Comparison of ENCODE assay signal across 16 mouse cellular contexts in the genomic region with DNA sequence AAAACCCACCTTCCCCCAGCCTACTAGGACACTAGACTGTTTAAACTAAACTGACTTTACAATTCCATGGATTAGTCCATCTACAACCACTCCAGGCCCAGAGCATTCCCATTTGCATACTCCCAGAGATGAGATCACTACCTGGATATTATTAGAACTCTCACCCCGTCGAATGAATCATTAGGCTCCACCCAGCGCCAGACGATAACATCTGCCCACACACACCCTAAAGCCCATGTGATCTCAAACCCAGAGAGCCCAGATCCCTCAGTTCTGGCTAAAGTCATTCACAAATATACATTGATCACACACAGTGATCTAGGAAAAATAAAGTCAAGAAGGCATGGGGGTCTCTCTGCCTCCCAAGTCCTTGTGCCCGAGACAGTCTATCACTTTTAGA. TPM values are rescaled to one million over a fixed set of nuclear protein-coding genes. Genes with fewer than 3 reads are reported as not detected.
DNase-seq lines count a peak whose midpoint lies in the region; ATAC-seq and TF ChIP-seq lines count a peak whose summit lies in the region.
"Had no signal": no experiment of that assay in that cellular context is flagged by ENCODE, and none has a peak within 500 bp of the region (broad histone marks: within the 10 kb centered on the region; RNA-seq: fewer than 3 reads in every experiment).

No protein-coding gene starts in this region.

- 54% methylated on average over 5 of the region's 5 CpGs for WGBS in kidney, embryonic 15.5 days
- WGBS in midbrain, embryonic 15.5 days: 83% methylated on average over 5 of the region's 5 CpGs
- 71% methylated on average over 5 of the region's 5 CpGs for WGBS in forebrain, postnatal 0 days

- no peak overlapping the region for H3K9ac ChIP-seq in kidney, embryonic 15.5 days
- no peak overlapping the region for H3K9ac ChIP-seq in midbrain, embryonic 15.5 days
- H3K9ac ChIP-seq in forebrain, postnatal 0 days: no peak overlapping the region
- H3K9ac ChIP-seq: neural tube, embryonic 13.5 days had no signal

- H3K27me3 ChIP-seq in kidney, embryonic 15.5 days: no peaks in the 10 kb centered on the region
- H3K27me3 ChIP-seq in midbrain, embryonic 15.5 days (replicated peaks): no peaks in the 10 kb centered on the region
- no peaks in the 10 kb centered on the region for H3K27me3 ChIP-seq in forebrain, postnatal 0 days (ENCODE audit: insufficient read depth, low read length)
- H3K27me3 ChIP-seq: neural tube, embryonic 13.5 days had no signal

- no peak overlapping the region for H3K4me2 ChIP-seq in kidney, embryonic 15.5 days
- no peak overlapping the region for H3K4me2 ChIP-seq in midbrain, embryonic 15.5 days
- H3K4me2 ChIP-seq in forebrain, postnatal 0 days (ENCODE audit: low read depth): no peak overlapping the region
- H3K4me2 ChIP-seq: forebrain, embryonic 12.5 days; midbrain, embryonic 11.5 days; neural tube, embryonic 13.5 days had no signal

- H3K27ac ChIP-seq in kidney, embryonic 15.5 days: no peak overlapping the region
- H3K27ac ChIP-seq in midbrain, embryonic 15.5 days: no peak overlapping the region
- H3K27ac ChIP-seq in forebrain, postnatal 0 days (ENCODE audit: low read depth, low read length): no peak overlapping the region
- H3K27ac ChIP-seq: forebrain, embryonic 12.5 days; heart, adult 2 months; neural tube, embryonic 13.5 days had no signal

- no peak overlapping the region for H3K4me3 ChIP-seq in kidney, embryonic 15.5 days (replicated peaks)
- H3K4me3 ChIP-seq in midbrain, embryonic 15.5 days: no peak overlapping the region
- H3K4me3 ChIP-seq in forebrain, postnatal 0 days (ENCODE audit: low read depth, low read length): no peak overlapping the region
- H3K4me3 ChIP-seq: forebrain, embryonic 12.5 days; heart, adult 2 months; neural tube, embryonic 13.5 days had no signal

- TF ChIP-seq CTCF in forebrain, postnatal 0 days (IDR thresholded peaks at IDR 0.05; ENCODE audit: low read depth): no peak

- no peaks in the 10 kb centered on the region for H3K36me3 ChIP-seq in kidney, embryonic 15.5 days
- H3K36me3 ChIP-seq in midbrain, embryonic 15.5 days (replicated peaks): no peaks in the 10 kb centered on the region
- no peaks in the 10 kb centered on the region for H3K36me3 ChIP-seq in forebrain, postnatal 0 days (ENCODE audit: insufficient read depth)
- H3K36me3 ChIP-seq: forebrain, embryonic 12.5 days; neural tube, embryonic 13.5 days had no signal

- H3K9me3 ChIP-seq in kidney, embryonic 15.5 days (replicated peaks): no peaks in the 10 kb centered on the region
- no peaks in the 10 kb centered on the region for H3K9me3 ChIP-seq in midbrain, embryonic 15.5 days
- H3K9me3 ChIP-seq in forebrain, postnatal 0 days (ENCODE audit: low read length): no peaks in the 10 kb centered on the region
- H3K9me3 ChIP-seq: forebrain, embryonic 12.5 days; neural tube, embryonic 13.5 days had no signal

- 0 out of 2 replicates have a peak, but pooled peaks have one; percentile 22 for ATAC-seq in kidney, embryonic 15.5 days (replicated peaks; ENCODE audit: low FRiP score)
- ATAC-seq in midbrain, embryonic 15.5 days (replicated peaks): no peak
- no peak for ATAC-seq in forebrain, postnatal 0 days

- peak; percentile 10 to 37 for DNase-seq in adrenal gland, adult (ENCODE audit: inconsistent age in 2 of 2, low spot score in 1 of 2)
- DNase-seq in adrenal gland, adult 18-20 months (ENCODE audit: low spot score in 2 of 2): no peak
- DNase-seq in kidney, adult 18-20 months: no peak
- peak; percentile 34 for DNase-seq in fibroblast of lung, adult 2 months (ENCODE audit: low read depth)
- DNase-seq in lung, postnatal 36 days: peak; percentile 61
- DNase-seq in forebrain, postnatal 0 days: no peak
- DNase-seq: right cerebral cortex, postnatal 14 days had no signal

- 0 out of 2 replicates have a peak, but pooled peaks cover 3% of the 10 kb centered on the region for H3K4me1 ChIP-seq in kidney, embryonic 15.5 days
- H3K4me1 ChIP-seq in midbrain, embryonic 15.5 days: no peaks in the 10 kb centered on the region
- H3K4me1 ChIP-seq in forebrain, postnatal 0 days (ENCODE audit: insufficient read depth): no peaks in the 10 kb centered on the region
- H3K4me1 ChIP-seq: forebrain, embryonic 12.5 days; neural tube, embryonic 13.5 days had no signal

RNA-seq across cellular contexts. Expression of a gene that starts 7.2 kb away (rescaled TPM):
- not detected for total RNA-seq in adrenal gland, adult 18-20 months (2021)
- not detected in 2 replicates for polyA plus RNA-seq in kidney, embryonic 15.5 days (2015; fragmentation: Nextera tagmentation; extraction: Ambion mirVana)
- not detected in 2 replicates for polyA plus RNA-seq in midbrain, embryonic 15.5 days (2015; fragmentation: Nextera tagmentation; extraction: Ambion mirVana)
- not detected in 2 replicates for total RNA-seq in forebrain, postnatal 0 days (2014; rRNA removed)
- not detected in 2 replicates for polyA plus RNA-seq in forebrain, postnatal 0 days (2015; fragmentation: Nextera tagmentation; extraction: Ambion mirVana)
- total RNA-seq: heart, adult 2 months; layer of hippocampus, postnatal 36 days; liver, adult 2 months had no signal
- polyA plus RNA-seq: forebrain, embryonic 12.5 days; heart, adult 2 months; inflammation-experienced regulatory T-cells, adult 6 months; midbrain, embryonic 11.5 days; neural tube, embryonic 13.5 days had no signal

RNA-seq across cellular contexts. Expression of a gene that starts 45.5 kb away (rescaled TPM):
- 1 to 10 TPM; 5.4 to 5.8 TPM for total RNA-seq in adrenal gland, adult 18-20 months (2021)
- polyA plus RNA-seq in kidney, embryonic 15.5 days (2015; fragmentation: Nextera tagmentation; extraction: Ambion mirVana): 17.4 and 18.5 TPM in 2 replicates
- polyA plus RNA-seq in midbrain, embryonic 15.5 days (2015; fragmentation: Nextera tagmentation; extraction: Ambion mirVana): 12.2 and 13.5 TPM in 2 replicates
- 12.3 and 15.5 TPM in 2 replicates for total RNA-seq in forebrain, postnatal 0 days (2014; rRNA removed)
- 8.6 and 10.2 TPM in 2 replicates for polyA plus RNA-seq in forebrain, postnatal 0 days (2015; fragmentation: Nextera tagmentation; extraction: Ambion mirVana)

Comparison
In these comparisons a context has a peak if more than half of its experiments do, and no peak if none do; other contexts are left out.
1. DNase-seq: peak in adrenal gland, adult (2 of 2), fibroblast of lung, adult 2 months (single experiment) and lung, postnatal 36 days (single experiment); none in adrenal gland, adult 18-20 months (0 of 2), kidney, adult 18-20 months (single experiment) and forebrain, postnatal 0 days (single experiment).